Mouse (Mus musculus): ENCODE data around the gene Slc19a2. TPM values are rescaled to one million over a fixed set of nuclear protein-coding genes. Genes with fewer than 3 reads are reported as not detected.

Gene Slc19a2
- total RNA-seq, 2 experiments from 2014 or later: 2.7 to 3.8 TPM

- no peak for ATAC-seq (replicated peaks; ENCODE audit: low FRiP score, poor library complexity, severe bottlenecking)
These were observed 65.2 kb downstream of the Slc19a2 start for GRCm38 (mm10) chr1:164314085-164314484.

Other genes with a start within 250 kb of the Slc19a2 start
- gene Sele, start 200.8 kb upstream of the Slc19a2 start, total RNA-seq (2015; ENCODE audit: low replicate concordance): not detected in 2 replicates
- gene Sele, start 200.8 kb upstream of the Slc19a2 start, total RNA-seq (2017; ENCODE audit: low replicate concordance): not detected in 2 replicates
- gene Sell, start 187.1 kb upstream of the Slc19a2 start, total RNA-seq (2015; ENCODE audit: low replicate concordance): 74.2 and 94.7 TPM in 2 replicates
- gene Sell, start 187.1 kb upstream of the Slc19a2 start, total RNA-seq (2017; ENCODE audit: low replicate concordance): 43.8 and 69.9 TPM in 2 replicates
- 1.3 TPM in 1 of 2 replicates, not detected in the other for gene Selp, start 133.8 kb upstream of the Slc19a2 start, total RNA-seq (2015; ENCODE audit: low replicate concordance)
- 0.84 TPM in 1 of 2 replicates, not detected in the other for gene Selp, start 133.8 kb upstream of the Slc19a2 start, total RNA-seq (2017; ENCODE audit: low replicate concordance)
- gene F5, start 97.2 kb upstream of the Slc19a2 start, total RNA-seq (2015; ENCODE audit: low replicate concordance): 12.7 and 15.8 TPM in 2 replicates
- 6.0 and 6.2 TPM in 2 replicates for gene F5, start 97.2 kb upstream of the Slc19a2 start, total RNA-seq (2017; ENCODE audit: low replicate concordance)
- gene Ccdc181, start 26.5 kb downstream of the Slc19a2 start, total RNA-seq (2015; ENCODE audit: low replicate concordance): 3.3 and 4.8 TPM in 2 replicates
- 2.1 and 2.5 TPM in 2 replicates for gene Ccdc181, start 26.5 kb downstream of the Slc19a2 start, total RNA-seq (2017; ENCODE audit: low replicate concordance)
- 13.0 and 22.5 TPM in 2 replicates for gene Nme7, start 55.1 kb downstream of the Slc19a2 start, total RNA-seq (2015; ENCODE audit: low replicate concordance)
- 12.0 and 14.9 TPM in 2 replicates for gene Nme7, start 55.1 kb downstream of the Slc19a2 start, total RNA-seq (2017; ENCODE audit: low replicate concordance)
- gene Blzf1, start 58.4 kb downstream of the Slc19a2 start, total RNA-seq (2015; ENCODE audit: low replicate concordance): 6.1 and 11.5 TPM in 2 replicates
- 3.2 and 11.4 TPM in 2 replicates for gene Blzf1, start 58.4 kb downstream of the Slc19a2 start, total RNA-seq (2017; ENCODE audit: low replicate concordance)
- 6.5 and 9.4 TPM in 2 replicates for gene Atp1b1, start 209.3 kb downstream of the Slc19a2 start, total RNA-seq (2015; ENCODE audit: low replicate concordance)
- 1.7 and 2.9 TPM in 2 replicates for gene Atp1b1, start 209.3 kb downstream of the Slc19a2 start, total RNA-seq (2017; ENCODE audit: low replicate concordance)

Measured in erythroblast, adult 5-6 weeks (primary cell).